Mouse (Mus musculus) forebrain, embryonic 12.5 days (tissue): ENCODE measurements around the gene Pde11a. TPM values are rescaled to one million over a fixed set of nuclear protein-coding genes. Genes with fewer than 3 reads are reported as not detected.

Source experiments
- ATAC-seq: fragments of 200-750 bp; cut with Nextera tagmentation; 2 replicates; pipeline ENCODE4 v1.8.0; 2017; ENCODE audit warnings: moderate TSS enrichment; ENCODE audit not compliant: low FRiP score
- H3K27ac ChIP-seq: fragments of 300-500 bp; sonication (generic); 2 replicates; pipeline ENCODE4 v1.5.1; 2016; ENCODE audit warnings: mild to moderate bottlenecking
- H3K27me3 ChIP-seq: fragments of 300-500 bp; sonication (generic); 2 replicates; pipeline ENCODE4 v1.6.1; 2016; ENCODE audit warnings: mild to moderate bottlenecking
- H3K36me3 ChIP-seq: fragments of 300-500 bp; sonication (generic); replicated peaks from 2 replicates; pipeline ENCODE4 v1.6.1; 2016; ENCODE audit warnings: mild to moderate bottlenecking
- H3K4me1 ChIP-seq: fragments of 300-500 bp; sonication (generic); 2 replicates; pipeline ENCODE4 v1.6.1; 2016
- H3K4me2 ChIP-seq: fragments of 300-500 bp; sonication (generic); 2 replicates; pipeline ENCODE4 v1.6.1; 2016; ENCODE audit warnings: mild to moderate bottlenecking, moderate library complexity
- H3K4me3 ChIP-seq: fragments of 300-500 bp; sonication (generic); replicated peaks from 2 replicates; pipeline ENCODE4 v1.5.1; 2016; ENCODE audit warnings: mild to moderate bottlenecking
- H3K9ac ChIP-seq: fragments of 300-500 bp; sonication (generic); 2 replicates; pipeline ENCODE4 v1.6.1; 2016; ENCODE audit warnings: mild to moderate bottlenecking
- H3K9me3 ChIP-seq: fragments of 300-500 bp; sonication (generic); 2 replicates; pipeline ENCODE4 v1.6.1; 2016
- WGBS: fragments of 180-500 bp; shearing (Covaris S2); methylation state at CpG from one replicate; pipeline ENCODE4 v1.1.7; 2016; 5-methylcytosine and 5-hydroxymethylcytosine counted together
- polyA plus RNA-seq: library from polyadenylated mRNA; unstranded; fragments of >200 nt; fragmentation: Nextera tagmentation; extraction: Ambion mirVana; gene quantifications from 2 replicates; pipeline ENCODE4 v1.2.1, GENCODE M21; 2016

Gene Pde11a
- 0.08 and 0.21 TPM in 2 replicates for polyA plus RNA-seq

DNA sequence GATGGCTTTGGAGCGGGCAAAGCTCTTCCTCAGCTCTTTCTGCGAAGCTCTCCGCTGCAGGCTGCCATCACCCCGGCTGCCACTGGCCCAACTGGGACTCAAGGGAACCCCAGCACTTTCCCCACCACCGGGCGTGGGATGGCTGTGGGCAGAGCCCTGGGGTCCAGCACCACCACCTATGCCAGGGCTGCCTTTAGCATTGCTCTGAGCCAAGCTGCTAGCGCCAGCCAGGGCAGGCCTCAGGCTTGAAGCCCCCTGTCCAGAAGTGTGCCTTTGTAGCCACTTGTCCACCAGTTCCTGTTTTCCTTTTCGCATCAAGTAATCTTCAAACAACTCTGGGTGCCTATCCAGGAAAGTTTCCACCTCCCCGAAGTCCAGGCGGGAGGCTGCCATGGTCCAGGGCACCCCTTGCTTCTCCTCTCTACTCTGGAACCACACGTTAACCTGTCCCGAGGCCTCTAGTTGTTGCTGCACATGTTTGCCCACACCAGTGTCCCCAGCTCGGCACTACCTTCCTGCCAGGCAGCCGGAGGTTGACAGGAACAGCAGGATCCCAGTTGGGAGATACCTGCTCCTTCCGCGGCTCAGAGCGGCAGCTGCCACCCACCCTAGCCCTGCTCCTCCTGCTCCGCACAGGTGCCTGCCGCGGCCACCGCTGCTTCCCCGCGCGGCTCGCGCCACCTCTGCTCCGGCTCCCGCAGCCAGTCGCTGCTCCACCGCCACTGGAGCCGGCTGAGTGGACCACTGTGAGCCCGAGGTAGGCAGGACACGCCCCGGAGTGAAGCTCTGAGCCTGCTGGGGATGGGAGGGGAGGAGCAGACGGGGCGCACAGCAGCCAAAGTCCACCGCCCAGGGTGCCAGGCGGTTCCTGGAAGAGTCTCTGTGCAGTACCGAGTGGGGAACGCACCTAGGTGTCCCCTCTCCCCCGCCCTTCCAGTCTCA, at the start of gene Pde11a:
Gene Pde11a (minus strand): TSS at position 560 of the 942 bp plus-strand sequence.
- Histone ChIP-seq H3K4me2 (peak within 1 kb of the TSS; percentile 94), H3K36me3 (no peaks in the 10 kb centered on the region), H3K4me3 (peak within 1 kb of the TSS; percentile 45), H3K27me3 (peaks cover 29% of the 10 kb centered on the region), H3K9ac (peak within 1 kb of the TSS; percentile 49), H3K9me3 (no peaks in the 10 kb centered on the region), H3K4me1 (peaks cover 10% of the 10 kb centered on the region), H3K27ac (no peak within 1 kb of the TSS)
- WGBS = 17% methylated on average over 39 of the region's 41 CpGs
- peak; percentile 76 for ATAC-seq

DNA sequence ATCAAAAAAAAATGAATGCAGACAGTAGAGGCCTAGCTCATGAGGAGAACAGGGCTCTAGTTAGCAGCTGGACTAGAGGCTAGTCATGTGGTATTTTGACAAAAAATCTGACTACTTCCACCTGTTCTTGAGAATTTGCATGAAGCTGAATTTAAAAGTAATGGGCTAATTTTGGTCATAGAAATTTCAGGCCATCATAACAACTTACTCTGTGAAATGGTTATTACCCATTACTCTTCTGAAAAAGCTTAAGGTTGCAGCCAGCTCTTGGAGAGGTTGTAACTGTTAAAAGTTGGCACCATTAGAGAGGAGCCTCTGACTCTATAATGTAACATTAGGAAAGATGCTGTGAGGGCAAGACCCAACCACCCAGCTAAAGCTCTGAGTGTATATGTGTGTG, 48.0 kb upstream of the Pde11a start:
- Histone ChIP-seq H3K9ac (no peak overlapping the region), H3K36me3 (peaks cover 32% of the 10 kb centered on the region), H3K9me3 (no peaks in the 10 kb centered on the region), H3K4me1 (no peaks in the 10 kb centered on the region; the same call in 1 of the 2 replicates), H3K4me3 (no peak overlapping the region), H3K27me3 (no peaks in the 10 kb centered on the region), H3K4me2 (no peak overlapping the region), H3K27ac (no peak overlapping the region)
- no peak for ATAC-seq

DNA sequence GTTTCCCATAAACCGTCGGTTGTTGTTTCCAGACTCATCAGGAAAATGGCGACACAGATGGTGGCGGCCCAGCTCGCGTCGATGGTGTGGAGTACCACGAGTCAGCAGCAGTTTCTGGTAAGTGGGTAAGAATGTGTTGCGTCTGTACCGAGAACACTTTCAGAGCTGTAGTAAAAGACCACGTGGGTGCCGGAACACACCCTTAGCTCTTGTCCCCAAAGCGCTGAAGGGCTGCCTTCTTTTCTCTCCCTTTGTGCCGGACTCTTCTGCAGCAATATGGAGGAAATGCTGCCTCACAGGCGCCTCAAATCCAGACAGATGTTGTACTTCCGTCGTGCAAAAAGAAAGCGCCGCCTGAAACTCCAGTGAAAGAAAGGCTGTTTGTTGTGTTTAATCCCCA, 40.1 kb upstream of the Pde11a start:
- no peaks in the 10 kb centered on the region for H3K27me3 ChIP-seq
- H3K4me1 ChIP-seq = no peaks in the 10 kb centered on the region
- H3K27ac ChIP-seq = no peak overlapping the region
- H3K9me3 ChIP-seq = no peaks in the 10 kb centered on the region
- H3K4me2 ChIP-seq = no peak overlapping the region
- 94% methylated on average over 19 of the region's 19 CpGs for WGBS
- peaks cover 79% of the 10 kb centered on the region for H3K36me3 ChIP-seq
- no peak overlapping the region for H3K9ac ChIP-seq
- ATAC-seq = no peak
- H3K4me3 ChIP-seq = no peak overlapping the region

DNA sequence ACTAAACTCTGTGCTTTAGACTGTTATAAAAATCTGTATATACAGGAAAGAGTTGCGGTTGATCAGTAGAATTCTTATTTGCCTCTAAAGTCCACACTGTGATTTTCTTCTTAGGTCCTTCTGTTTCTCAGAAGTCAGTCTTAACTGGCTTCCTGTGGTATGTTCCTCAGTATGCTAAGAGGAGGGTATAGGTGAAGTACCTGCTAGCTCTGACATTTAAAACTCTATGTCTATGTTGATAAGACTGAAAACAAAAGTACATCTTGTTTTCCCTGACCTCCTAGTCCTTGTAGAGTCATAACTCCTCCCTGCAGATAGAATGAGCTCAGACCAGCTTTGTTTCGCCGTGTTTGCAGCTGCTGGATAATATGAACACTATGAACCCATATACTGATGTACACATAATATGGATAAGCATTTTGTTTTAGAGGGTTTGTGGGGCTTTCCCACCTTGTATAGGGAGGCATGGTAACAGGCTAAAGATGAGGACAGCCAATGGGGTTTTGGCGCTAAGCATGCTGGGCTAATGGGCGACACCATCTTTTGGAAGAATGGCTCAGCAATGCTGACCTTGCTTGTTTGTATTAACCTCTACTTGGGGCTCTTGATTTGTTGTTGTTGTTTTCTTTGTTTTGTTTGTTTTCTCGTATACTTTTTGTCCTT, 36.1 kb upstream of the Pde11a start:
- ATAC-seq = no peak
- Histone ChIP-seq H3K36me3 (peaks cover 66% of the 10 kb centered on the region), H3K27me3 (no peaks in the 10 kb centered on the region), H3K4me3 (no peak overlapping the region), H3K4me2 (no peak overlapping the region), H3K9me3 (no peaks in the 10 kb centered on the region), H3K9ac (no peak overlapping the region), H3K4me1 (peaks cover 12% of the 10 kb centered on the region), H3K27ac (no peak overlapping the region)
- WGBS = 93% methylated on average over 6 of the region's 6 CpGs

DNA sequence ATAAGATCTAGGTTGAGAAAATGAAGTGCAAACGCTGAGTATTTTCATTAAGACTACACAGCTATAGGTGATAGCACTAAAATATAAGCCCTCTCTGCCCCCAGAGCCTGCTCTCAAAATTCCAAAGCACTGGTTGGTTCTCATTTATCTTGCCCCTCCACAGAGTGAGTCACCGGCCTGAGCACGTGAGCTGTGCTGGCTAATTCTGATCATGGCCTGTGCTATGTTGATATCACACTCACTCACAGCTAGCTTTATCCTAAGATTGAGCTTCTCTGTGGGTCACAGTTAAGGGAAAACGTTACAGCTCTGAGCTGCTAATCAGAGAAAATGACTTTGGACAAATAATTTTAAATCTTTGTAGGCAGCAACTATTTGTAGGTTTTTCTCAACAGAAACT, 33.7 kb upstream of the Pde11a start:
- ATAC-seq = no peak
- peaks cover 44% of the 10 kb centered on the region for H3K36me3 ChIP-seq
- 89% methylated on average over 4 of the region's 4 CpGs for WGBS
- no peak overlapping the region for H3K27ac ChIP-seq
- H3K27me3 ChIP-seq = no peaks in the 10 kb centered on the region
- no peak overlapping the region for H3K9ac ChIP-seq
- no peak overlapping the region for H3K4me3 ChIP-seq
- peaks cover 12% of the 10 kb centered on the region for H3K4me1 ChIP-seq
- no peak overlapping the region for H3K4me2 ChIP-seq
- no peaks in the 10 kb centered on the region for H3K9me3 ChIP-seq

DNA sequence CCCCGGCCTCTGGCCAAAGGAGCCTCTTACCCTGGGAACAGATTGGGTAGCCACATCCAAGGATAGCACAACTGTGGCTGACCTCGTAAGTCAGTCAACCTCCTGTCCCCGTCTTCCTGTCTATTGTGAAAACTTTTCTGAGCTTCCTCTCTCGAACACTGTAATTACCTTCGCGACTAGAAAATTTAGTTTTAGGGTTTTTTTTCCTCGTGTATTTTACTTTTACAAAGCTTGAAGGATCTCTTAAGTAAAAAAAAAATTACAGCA, 32.0 kb upstream of the Pde11a start:
- no peak overlapping the region for H3K27ac ChIP-seq
- 3% methylated on average over 7 of the region's 7 CpGs for WGBS
- H3K4me1 ChIP-seq = peaks cover 12% of the 10 kb centered on the region
- no peaks in the 10 kb centered on the region for H3K9me3 ChIP-seq
- peak overlapping the region; percentile 91 for H3K4me2 ChIP-seq
- H3K9ac ChIP-seq = peak overlapping the region; percentile 91
- H3K4me3 ChIP-seq = peak overlapping the region; percentile 95
- peaks cover 38% of the 10 kb centered on the region for H3K36me3 ChIP-seq
- no peaks in the 10 kb centered on the region for H3K27me3 ChIP-seq
- ATAC-seq = no peak

DNA sequence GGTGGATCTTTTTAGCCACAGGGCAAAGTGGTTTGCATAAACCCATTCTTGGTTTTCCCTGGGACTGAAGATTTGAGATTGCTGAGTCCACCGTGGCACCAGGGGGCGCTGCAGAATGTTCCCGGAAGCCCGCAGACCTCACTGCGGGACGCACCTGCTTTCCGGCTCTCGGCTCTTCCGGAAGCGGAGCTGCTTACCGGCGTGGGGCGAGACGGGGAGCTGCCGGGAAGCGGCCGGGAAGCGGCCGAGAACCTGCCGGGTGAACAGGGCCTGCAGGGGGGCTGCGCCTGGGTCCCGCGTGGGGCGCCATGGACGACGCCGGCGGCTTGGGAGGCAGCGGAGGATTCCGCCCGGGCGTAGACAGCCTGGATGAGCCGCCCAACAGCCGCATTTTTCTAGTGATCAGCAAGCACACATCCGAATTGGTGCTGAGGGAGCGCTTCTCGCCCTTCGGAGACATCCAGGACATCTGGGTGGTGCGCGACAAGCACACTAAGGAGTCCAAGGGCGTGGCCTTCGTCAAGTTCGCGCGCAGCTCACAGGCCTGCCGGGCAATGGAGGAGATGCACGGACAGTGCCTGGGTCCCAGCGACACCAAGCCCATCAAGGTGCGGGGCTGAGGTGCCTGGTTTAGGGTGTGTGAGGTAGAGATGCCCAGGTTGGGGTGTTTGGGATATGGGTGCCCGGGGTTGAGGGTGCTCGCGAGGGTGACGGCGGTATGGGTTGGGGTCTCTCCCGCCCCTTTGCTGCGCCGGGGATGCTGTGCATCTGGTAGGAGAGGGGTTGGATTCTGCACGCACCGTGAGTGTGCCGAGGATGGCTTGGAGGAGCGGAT, 31.5 kb upstream of the Pde11a start, which contains the start of gene Rbm45:
Gene Rbm45 (plus strand): TSS at position 164 of the 835 bp plus-strand sequence.
- Histone ChIP-seq H3K4me3 (peak within 1 kb of the TSS; percentile 95), H3K9ac (peak within 1 kb of the TSS; percentile 91), H3K36me3 (peaks cover 32% of the 10 kb centered on the region), H3K4me1 (peaks cover 12% of the 10 kb centered on the region), H3K9me3 (no peaks in the 10 kb centered on the region), H3K27me3 (no peaks in the 10 kb centered on the region), H3K4me2 (peak within 1 kb of the TSS; percentile 91), H3K27ac (peak within 1 kb of the TSS; percentile 65)
- ATAC-seq = peak; percentile 88
- under 1% methylated on average over 61 of the region's 61 CpGs for WGBS

DNA sequence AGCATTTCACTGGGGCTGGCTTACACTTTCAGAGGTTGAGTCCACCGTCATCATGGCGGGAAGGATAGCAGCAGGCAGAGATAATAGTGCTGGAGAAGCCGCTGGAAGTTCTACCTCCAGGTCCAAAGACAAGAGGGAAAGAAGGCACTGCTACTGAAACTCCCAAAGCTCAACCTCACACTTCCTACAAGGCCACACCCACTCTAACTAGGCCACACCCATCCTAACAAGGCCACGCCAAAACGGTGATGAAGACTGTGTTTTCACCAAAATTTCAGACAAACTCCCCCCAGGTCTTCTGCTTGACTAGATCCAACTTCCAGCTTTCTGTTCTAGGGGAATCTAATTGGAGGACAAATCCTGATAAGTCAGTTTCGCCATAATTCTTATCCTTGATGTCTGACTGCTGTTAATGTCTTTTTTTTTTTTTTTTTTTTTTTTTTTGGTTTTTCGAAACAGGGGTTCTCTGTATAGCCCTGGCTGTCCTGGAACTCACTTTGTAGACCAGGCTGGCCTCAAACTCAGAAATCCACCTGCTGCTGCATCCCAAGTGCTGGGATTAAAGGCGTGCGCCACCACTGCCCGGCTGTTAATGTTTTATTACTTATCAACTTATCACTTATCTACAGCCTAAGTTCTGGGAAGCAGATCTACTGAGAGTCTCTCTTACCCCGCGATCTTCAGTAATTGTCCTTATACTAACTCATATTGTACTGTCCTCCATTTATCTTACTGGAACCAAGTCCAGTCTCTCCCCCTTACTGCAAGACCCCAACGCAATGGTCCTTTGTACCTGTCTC, 30.5 kb upstream of the Pde11a start:
- Histone ChIP-seq H3K36me3 (peaks cover 24% of the 10 kb centered on the region), H3K4me1 (peaks cover 12% of the 10 kb centered on the region), H3K4me2 (no peak overlapping the region), H3K27me3 (no peaks in the 10 kb centered on the region), H3K27ac (no peak overlapping the region), H3K9ac (no peak overlapping the region), H3K9me3 (no peaks in the 10 kb centered on the region), H3K4me3 (no peak overlapping the region)
- WGBS = 75% methylated on average over 13 of the region's 13 CpGs
- ATAC-seq = peak; percentile 9; the same call in 1 of the 2 replicates

DNA sequence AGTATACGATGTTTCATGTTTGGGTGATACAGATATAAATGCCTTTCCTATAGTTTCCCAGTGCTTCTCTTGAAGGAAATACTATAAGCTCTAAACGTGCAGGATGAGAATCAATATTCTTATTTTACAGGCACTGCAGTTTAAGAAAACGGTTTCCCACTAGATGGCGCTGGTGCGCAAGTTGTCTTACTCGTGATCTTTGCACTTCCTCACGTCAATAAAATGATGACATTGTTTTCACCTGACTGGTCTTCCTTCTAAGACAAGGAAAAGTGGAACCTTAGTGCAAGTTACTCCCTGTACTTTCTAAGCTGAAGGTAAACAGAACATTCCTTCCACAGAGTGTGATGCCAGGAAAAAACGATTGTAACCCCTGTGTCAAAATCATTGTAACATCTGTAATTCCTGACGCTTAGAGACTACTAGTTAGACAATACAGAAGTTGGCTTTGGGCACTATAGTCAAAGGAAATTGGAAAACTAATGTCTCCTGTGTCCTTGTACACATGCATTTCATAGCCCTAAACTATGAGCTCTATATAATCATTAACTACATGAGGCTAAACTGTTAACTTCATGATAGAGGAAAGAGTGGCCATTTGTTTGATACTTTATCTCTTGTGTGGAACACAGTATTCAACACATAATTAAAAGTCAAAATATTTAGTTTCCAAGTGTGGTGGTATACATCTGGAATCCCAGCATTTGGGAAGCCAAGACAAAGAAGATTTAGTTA, 28.8 kb upstream of the Pde11a start:
- Histone ChIP-seq H3K27ac (no peak overlapping the region), H3K36me3 (peaks cover 9% of the 10 kb centered on the region), H3K4me3 (no peak overlapping the region), H3K9ac (no peak overlapping the region), H3K27me3 (no peaks in the 10 kb centered on the region), H3K9me3 (no peaks in the 10 kb centered on the region), H3K4me1 (peaks cover 12% of the 10 kb centered on the region), H3K4me2 (no peak overlapping the region)
- WGBS = 19% methylated on average over 9 of the region's 9 CpGs
- no peak for ATAC-seq

DNA sequence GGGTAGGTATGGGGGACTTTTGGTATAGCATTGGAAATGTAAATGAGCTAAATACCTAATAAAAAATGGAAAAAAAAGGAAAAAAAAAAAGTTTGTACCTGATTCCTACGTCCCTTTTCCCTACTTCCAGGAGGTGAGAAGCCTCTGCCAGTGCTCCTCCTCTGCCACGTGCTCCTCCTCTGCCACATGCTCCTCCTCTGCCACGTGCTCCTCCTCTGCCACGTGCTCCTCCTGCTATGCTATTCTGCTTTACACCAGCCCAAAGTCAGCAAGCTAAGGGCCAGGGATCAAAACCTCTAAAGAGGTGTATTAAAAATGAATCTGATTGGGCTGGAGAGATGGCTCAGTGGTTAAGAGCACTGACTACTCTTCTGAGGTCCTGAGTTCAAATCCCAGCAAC, 27.2 kb upstream of the Pde11a start:
- Histone ChIP-seq H3K9ac (no peak overlapping the region), H3K27me3 (no peaks in the 10 kb centered on the region), H3K4me2 (no peak overlapping the region), H3K36me3 (no peaks in the 10 kb centered on the region), H3K4me1 (peaks cover 4% of the 10 kb centered on the region), H3K9me3 (no peaks in the 10 kb centered on the region), H3K27ac (no peak overlapping the region), H3K4me3 (no peak overlapping the region)
- 78% methylated on average over 4 of the region's 4 CpGs for WGBS
- ATAC-seq = no peak

DNA sequence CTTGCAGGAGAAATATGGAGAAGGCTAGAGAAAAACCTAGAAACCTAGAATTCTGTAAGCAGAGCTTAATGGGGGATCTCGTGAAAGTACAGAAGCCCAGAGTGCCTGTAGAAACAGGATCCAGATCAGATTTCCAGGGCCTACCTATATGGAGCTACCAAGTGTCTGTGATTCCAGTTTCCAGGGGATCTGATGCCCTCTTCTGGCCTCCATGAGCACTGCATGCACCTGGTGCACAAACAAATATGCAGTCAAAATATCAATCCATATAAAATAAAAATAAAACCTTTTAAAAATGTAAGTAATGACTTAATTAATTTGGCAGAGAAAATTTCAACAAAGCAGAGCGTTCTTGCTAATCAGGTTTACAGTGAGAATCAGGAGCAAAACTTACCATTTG, 23.5 kb upstream of the Pde11a start:
- no peak overlapping the region for H3K4me2 ChIP-seq
- no peak overlapping the region for H3K4me3 ChIP-seq
- no peak for ATAC-seq

More for the DNA sequence above, 23.5 kb upstream of the Pde11a start:
- Histone ChIP-seq H3K27ac (no peak overlapping the region), H3K9ac (no peak overlapping the region), H3K4me1 (no peaks in the 10 kb centered on the region), H3K27me3 (no peaks in the 10 kb centered on the region), H3K9me3 (no peaks in the 10 kb centered on the region), H3K36me3 (no peaks in the 10 kb centered on the region)
- 55% methylated on average over 2 of the region's 2 CpGs for WGBS
